Mouse (Mus musculus) embryo, embryonic 11 days (tissue): ENCODE measurements around the gene Nkx6-2.

Experiments used
- DNase-seq: peaks from one replicate; pipeline ENCODE4 v3.0.0-alpha.2; 2015

Gene Nkx6-2

GRCm38 (mm10) chr7:139582595-139582994, at the start of gene Nkx6-2:
Gene Nkx6-2, minus strand, starts transcription at chr7:139582797.
- DNase-seq, result peak; percentile 88

DNA sequence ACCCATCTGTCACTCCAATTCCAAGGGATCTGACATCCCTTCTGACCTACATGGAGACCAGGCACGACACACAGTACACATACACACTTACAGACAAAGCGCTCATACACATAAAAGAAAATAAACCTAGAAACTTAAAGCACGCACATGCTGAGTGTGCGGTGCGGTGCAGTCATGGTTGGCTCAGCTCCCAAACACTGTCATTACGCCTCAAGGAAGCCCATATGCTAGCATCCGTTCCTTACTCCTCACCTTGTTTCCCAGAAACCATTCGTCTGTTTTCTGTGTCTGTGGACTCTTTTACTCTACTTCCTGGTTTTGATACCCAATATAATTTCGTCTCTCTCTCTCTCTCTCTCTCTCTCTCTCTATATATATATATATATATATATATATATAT, 42.6 kb upstream of the Nkx6-2 start:
- no peak for DNase-seq

GRCm38 (mm10) chr7:139622568-139622967, 40.0 kb upstream of the Nkx6-2 start:
- no peak for DNase-seq

- DNase-seq, result peak; percentile 82
These were observed 33.5 kb upstream of the Nkx6-2 start for GRCm38 (mm10) chr7:139615767-139616766.

GRCm38 (mm10) chr7:139610328-139610727, 27.7 kb upstream of the Nkx6-2 start:
- DNase-seq, result no peak

DNA sequence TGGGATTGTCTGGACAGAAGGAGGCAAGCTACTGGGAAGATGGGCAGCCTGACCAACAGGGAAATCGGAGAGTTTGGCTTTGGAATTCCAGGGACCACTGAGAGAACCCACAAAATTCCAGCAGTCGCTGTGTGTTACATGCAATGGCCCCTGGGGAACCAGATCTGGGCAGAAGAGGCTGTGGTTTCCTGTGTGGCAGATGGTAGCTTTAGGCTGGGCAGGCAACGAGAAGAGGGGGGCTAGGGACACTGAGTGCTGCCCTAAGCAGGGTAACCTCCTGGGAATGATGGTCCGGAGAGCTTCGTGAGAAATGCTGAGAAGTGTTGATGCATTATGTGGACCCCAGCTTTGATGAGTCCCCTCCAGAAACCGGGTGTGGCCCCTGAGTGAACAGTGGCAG, 13.3 kb upstream of the Nkx6-2 start:
- no peak for DNase-seq

GRCm38 (mm10) chr7:139595311-139595710, 12.7 kb upstream of the Nkx6-2 start:
- DNase-seq, result no peak

DNA sequence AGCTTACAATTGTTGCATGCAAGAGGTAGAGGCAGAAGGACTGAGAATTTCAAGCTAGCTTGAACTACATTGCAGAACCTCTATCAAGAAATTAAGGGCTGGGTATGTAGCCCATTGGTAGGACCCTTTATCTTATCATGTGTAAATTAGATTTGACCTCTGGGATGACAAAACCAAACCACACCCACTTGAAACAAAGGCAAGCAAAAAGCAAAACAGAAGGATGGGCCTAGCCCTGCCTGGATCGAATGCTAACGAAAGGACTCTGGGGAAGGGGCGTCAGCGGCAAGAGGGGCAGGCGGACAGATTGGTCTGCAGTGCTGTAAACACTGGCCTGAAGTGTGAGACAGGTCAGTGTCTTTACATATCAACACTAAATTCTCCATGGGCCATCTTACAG, 8.7 kb upstream of the Nkx6-2 start:
- no peak for DNase-seq

- DNase-seq, result peak; percentile 66
These were observed 7.7 kb upstream of the Nkx6-2 start for GRCm38 (mm10) chr7:139590302-139590701.

- peak; percentile 45 for DNase-seq
These were observed 5.3 kb upstream of the Nkx6-2 start for GRCm38 (mm10) chr7:139587919-139588318.

GRCm38 (mm10) chr7:139585183-139585821, 2.7 kb upstream of the Nkx6-2 start:
- DNase-seq, result peak; percentile 31

GRCm38 (mm10) chr7:139584221-139585175, 1.9 kb upstream of the Nkx6-2 start:
- peak; percentile 36 for DNase-seq

- peak; percentile 21 for DNase-seq
These were observed 619 bp upstream of the Nkx6-2 start for GRCm38 (mm10) chr7:139583094-139583737.

- peak; percentile 64 for DNase-seq
These were observed 611 bp downstream of the Nkx6-2 start for GRCm38 (mm10) chr7:139581801-139582571.

DNA sequence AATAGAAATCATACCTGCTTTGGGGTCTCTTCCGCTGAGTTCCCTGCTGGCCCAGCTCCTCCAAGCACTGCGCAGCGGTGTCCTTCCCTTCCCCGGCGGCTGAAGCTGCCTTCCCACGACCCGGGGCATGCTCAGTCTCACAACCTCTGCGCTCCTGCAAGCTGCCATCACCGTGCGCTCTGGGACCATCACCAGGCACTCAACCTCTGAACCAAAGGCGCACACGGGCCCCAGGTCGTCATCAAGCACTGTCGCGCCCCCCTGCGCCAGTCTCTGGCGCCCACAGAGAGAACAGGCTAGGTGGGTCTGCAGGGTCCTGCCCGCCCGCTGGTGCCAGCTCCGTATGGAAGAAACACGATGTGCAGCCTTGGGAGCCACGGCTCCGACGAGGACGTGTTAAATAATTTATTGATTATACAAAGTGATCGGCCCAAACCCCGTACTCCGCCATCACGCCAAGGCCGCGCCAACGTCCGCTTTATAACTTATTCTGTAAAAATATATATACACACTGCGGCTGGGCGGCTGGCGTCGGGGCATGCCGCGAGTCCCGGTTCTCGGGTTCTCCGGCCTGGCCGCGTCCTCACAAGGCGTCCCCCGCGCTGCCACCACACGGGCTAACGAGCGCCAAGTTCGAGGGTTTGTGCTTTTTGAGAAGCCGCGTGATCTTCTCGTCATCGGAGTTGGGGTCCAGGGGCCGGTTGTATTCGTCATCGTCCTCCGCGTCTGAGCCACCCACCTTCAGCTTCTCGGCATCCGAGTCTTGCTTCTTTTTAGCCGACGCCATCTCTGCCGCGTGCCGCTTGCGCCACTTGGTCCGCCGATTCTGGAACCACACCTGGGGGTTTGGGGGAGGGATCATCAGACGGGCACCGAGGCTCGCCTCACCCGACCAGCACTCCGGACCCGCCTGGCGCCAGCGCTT, 1.5 kb downstream of the Nkx6-2 start:
- DNase-seq, result peak; percentile 55

- DNase-seq, result no peak
These were observed 3.2 kb downstream of the Nkx6-2 start for GRCm38 (mm10) chr7:139579261-139579905.

- no peak for DNase-seq
These were observed 6.4 kb downstream of the Nkx6-2 start for GRCm38 (mm10) chr7:139576064-139576686.

GRCm38 (mm10) chr7:139572665-139573064, 9.9 kb downstream of the Nkx6-2 start:
- no peak for DNase-seq

DNA sequence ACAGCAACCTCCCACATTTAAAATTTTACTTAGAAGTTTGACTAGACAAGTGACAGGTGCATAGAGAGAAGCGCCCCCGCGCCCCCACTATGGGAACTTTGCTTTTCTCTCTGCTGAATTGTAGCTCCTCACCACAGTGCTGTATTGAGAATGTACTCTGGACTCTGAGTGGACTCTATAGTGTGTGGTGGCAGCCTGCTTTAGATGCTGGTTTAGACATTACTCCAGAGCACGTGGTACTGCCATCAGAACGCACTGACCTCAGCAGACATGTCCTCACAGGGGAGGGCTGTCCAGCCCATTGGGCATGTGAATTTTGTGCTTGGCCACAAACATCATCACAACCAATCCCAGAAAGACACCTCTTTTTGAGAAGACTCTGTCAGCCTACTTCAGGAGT, 11.8 kb downstream of the Nkx6-2 start:
- no peak for DNase-seq
